Mouse (Mus musculus) left cerebral cortex, postnatal 4 days (tissue): ENCODE data around the gene Pnlip. TPM values are rescaled to one million over a fixed set of nuclear protein-coding genes. Genes with fewer than 3 reads are reported as not detected.
A peak's percentile ranks its signal among the peaks of the same experiment; 100 is the strongest.

Source experiments
- DNase-seq: peaks from one replicate; pipeline ENCODE4 v3.0.0-alpha.2; 2022
- intact Hi-C: fragments of 180-260 bp; cut with DNase I; formaldehyde crosslinking; loops from one replicate; pipeline ENCODE4 v1.15.1; 2025
- total RNA-seq, 2 experiments: library from RNA; stranded (reverse); gene quantifications; 2 replicates each; pipeline ENCODE4 v1.2.3; 2021

Pnlip gene
- total RNA-seq = 1 to 10 TPM; 3.0 to 4.6 TPM

DNA sequence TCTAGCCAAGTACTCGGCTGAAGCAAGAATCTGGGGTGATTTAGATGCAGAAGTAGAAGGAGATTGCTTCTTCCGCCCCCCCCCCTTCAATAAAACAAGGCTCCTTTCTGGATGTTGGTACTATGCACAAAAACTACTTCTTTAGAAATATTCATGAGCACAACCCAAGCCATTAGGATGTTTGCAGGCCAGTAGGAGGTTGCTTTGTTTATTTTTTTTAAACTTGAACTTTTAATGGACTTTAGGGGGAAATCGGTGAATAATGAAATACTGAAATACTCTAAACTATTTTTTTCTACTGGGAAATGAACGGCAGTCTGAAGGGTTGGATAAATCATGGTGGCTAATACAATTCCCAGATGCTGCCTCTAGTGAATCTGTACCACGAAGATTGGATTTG, at the start of gene Pnlip:
TSS of gene Pnlip (plus strand) at position 301 of the 400 bp plus-strand sequence.
- no peak for DNase-seq
- intact Hi-C loops = no loop called here

DNA sequence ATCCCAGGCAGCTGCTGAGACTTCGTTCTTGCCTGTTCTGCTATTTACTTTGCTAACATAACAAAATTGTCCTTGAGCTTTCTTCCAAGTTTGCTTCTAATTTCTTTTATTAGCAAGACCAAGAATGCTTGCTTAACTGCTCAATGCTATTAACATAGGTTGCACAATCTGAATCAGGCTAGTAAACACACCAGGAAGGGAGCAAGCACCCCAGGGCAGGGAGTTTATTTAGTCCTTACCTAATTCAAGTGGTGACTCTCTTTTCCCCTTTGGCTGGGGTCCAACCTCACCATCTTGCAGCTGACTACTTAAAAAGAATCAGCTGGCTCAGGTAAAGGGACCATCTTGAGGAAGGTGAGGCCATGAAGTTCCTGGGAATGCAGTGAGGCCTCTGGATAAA, 42.6 kb upstream of the Pnlip start:
- intact Hi-C loops = no loop called here

DNA sequence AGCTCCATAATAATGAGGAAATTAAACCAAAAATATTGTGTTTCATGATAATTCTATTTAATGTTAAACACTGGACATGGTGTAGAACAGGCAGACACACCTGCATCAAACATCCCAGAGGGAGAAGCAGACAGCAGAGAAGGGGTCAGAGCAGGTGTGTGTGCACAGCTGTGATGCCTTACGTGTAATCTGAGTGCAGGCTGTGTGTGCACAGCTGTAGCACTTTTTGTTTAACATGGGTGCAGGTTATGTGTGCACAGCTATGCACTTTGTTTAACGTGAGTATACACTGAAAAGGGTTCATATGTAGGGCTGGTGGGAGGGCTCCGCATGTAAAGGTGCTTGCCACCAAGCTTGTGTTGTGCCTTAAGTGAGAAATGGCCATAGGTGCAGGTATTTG, 39.6 kb upstream of the Pnlip start:
- no peak for DNase-seq
- intact Hi-C loops = no loop called here

More for the DNA sequence above, 42.6 kb upstream of the Pnlip start:
- no peak for DNase-seq

DNA sequence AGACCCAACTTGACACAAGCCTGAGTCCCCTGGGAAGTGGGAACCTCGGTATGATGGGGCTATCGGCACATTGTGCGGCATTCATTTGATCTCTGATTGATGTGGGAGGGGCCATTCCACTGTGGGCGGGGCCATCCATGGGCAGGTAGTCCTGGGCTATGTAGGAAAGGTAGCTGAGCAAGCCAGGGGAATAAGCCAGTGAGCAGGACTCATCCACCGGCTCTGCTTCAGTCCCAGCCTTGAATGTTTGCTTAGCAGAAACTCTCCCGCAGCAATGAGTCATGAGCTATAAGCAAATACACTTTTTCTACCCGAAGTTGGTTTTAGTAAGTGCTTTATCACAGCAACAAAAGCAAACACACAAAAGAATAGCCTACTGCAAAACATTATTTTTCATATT, 35.7 kb upstream of the Pnlip start:
- intact Hi-C loops = no loop called here

DNA sequence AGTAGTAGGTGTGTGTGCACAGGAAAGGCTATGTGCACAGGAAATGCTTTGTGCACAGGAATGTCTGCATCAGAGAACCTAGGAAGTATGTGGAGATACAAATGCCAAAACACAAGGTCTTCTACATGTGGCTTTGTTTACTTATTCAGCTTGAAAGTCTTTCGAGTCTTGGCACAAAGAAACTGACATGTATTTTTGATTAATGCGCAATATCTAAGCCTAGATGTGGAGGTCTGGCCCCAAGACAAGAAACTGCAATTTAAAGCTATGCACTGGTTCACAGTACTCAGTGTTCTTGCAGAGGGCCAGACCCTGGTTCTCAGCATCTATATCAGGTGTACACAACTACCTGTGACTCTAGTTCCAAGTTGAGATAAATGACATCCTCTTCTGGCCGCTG, 31.6 kb upstream of the Pnlip start:
- no peak for DNase-seq
- intact Hi-C loops = no loop called here

More for the DNA sequence above, 35.7 kb upstream of the Pnlip start:
- DNase-seq = no peak

DNA sequence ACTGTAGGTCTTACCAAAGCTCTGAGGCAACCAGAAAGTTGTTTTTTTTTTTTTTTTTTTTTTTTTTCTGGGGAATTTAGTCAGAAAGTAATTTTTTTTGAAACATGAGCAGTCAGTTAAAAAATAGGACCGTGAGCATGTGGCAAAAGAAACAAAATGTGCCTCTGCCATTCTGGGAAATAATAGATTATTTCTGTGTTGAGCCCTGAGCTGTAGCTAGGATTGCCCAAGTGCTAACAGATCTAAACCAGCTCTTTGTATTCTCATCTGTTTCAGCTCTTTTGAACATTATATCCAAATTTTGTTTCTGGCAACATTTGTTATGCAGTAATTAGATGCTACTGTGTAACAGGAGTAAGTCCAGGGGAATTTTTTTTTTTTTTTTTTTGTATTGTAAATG, 30.7 kb upstream of the Pnlip start:
- DNase-seq = no peak
- intact Hi-C loops = no loop called here

DNA sequence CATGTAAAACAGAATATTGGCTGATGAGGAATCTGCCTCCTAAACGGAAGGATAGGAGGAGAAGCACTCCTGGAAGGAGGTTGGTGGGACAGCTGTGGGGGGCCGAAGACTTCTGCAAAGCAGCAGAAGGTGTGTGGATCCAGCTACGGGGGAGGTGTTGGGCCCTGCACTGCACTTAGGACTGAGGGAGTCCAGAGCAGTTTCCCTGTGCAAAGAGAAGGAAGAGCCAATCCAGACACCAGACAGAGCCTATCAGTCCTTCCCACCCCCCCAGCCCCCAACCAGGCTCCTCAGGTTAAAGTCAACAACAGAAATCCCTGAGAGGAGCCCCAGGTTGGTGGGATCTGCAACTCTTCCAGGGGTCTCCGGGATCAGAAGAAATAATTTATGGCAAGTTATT, 27.5 kb upstream of the Pnlip start:
- intact Hi-C loops = no loop called here
- no peak for DNase-seq

DNA sequence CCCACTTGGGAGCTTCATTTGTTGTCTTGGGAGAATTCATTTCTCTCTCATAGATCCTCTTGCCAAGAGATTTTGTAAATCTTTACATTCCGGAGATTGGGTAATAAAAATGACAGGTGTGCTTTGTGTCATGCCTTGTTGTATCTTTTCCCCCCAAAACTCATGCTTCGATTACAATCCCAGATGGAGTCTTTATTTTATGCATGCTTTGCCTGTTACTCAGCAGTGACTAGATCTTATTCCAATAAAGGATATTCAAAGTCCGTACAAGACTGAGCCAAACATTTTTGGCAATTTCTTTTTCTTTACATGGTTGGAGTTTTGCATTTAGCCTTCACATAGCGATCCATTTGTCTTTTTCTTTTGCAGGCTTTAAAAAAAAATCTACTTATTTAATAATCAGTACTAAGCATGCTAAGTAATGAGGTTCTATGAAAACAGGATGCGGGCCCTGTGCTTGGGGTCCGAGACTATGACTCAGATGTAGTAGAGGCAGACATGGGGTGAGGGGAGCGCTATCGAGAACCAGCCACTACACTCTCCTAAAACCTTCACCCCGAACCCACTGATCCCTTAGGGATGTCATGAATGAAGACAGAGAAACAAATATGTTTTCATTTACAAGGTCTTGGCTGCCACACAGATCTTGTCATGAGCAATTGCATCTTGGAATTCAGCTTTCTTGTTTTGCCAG, 26.9 kb upstream of the Pnlip start:
- no peak for DNase-seq
- intact Hi-C loops = no loop called here

DNA sequence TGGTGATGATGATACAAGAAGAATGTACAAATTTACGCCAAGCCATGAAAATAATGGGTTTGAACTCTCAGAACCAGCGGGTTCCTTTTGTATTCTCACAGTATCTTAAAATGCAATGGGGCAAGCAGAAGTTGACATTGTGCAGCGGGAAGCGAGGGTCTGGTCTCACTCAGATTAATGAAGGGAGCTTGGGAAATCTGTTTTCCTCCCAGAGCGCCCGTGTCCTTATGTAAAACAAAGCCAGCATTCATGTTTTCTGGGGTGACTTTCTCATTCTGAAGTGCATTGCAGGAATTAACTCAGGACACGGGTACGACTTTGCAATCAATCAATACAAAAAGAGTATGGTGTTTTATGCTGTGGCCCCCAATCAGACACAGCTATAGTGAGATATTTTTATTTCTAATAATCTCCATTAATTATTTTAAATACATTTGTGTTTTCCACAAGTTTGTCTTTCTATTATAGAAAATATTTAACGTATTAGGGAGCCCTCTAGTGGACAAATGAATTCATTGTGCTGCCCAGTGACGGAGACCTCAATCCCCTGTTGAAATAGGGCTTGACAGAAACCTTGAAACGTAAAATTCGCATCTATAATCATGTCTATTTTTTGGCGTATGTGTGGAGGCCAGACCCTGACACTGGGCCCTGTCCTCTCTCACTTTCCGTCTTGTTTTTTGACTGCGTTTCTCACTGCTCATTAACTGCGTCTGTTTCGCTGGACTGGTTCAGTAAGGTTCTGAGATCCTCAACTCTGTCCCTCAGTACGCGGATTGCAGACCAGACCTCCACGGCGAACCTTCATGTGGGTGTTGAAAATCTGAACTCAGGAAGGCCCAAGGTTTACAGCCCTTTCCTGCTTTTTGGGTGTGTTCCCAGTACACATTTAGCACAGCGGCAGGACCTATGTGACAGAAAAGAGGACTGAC, 24.6 kb upstream of the Pnlip start:
- DNase-seq = no peak
- intact Hi-C loops = no loop called here

DNA sequence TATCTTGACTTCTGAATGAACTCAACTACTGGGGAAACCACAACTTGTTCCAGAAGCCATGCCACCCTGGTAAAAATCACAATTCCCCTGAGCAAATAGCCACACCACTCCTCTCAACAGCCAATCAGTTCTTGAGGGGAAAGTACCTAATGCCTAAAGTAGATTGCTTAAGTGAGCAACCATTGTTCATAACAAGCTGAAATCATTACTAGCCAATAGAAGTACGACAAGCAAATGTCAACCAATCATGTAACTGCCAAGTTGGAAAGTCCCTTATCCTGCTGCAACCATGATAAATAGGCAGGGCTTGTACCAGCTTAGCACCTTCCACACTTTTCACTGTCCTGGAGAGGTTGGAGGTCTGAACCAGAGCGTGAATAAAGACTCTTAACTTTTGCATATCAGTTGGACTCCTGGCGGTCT, 22.9 kb upstream of the Pnlip start:
- no peak for DNase-seq
- intact Hi-C loops = no loop called here

DNA sequence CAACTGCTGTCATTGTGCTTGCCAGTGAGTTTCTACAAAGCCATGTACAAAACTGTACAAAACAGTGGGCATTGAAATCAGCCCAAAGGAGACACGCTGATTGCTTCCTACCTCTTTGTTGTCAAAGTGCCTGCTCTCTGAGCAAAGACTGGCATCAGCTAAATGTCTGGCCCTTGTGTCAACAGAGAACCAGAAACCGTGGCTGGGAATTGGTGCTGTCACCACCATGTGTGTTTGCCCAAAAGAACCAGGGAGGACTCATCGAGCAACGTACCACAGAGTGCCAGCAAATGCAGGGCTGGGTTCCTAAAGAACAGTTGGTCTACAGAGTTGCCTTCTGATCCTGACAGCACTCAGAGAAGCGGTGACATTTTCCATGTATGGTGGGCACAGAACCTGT, 2.3 kb upstream of the Pnlip start:
- no peak for DNase-seq

DNA sequence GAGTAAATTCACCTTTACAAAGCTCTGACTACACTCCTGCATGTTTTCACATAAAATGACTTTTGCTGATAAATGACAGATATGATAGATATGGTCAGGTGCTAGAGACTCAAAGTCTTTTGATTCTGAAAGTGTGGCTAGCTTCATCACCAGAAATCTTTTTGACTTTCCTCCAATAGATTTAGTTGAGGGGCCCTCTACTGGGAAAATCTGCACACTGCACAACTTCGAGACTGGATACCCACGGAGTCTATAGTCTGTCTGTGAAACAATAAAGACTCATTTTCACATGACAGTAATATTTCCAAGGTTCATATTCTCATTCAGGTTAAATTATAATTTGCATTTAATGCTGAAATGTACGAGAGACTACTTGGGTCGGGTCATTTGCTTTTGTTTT, 9.8 kb downstream of the Pnlip start:
- DNase-seq = no peak
- intact Hi-C loops = no loop called here

More for the DNA sequence above, 2.3 kb upstream of the Pnlip start:
- intact Hi-C loops = no loop called here

DNA sequence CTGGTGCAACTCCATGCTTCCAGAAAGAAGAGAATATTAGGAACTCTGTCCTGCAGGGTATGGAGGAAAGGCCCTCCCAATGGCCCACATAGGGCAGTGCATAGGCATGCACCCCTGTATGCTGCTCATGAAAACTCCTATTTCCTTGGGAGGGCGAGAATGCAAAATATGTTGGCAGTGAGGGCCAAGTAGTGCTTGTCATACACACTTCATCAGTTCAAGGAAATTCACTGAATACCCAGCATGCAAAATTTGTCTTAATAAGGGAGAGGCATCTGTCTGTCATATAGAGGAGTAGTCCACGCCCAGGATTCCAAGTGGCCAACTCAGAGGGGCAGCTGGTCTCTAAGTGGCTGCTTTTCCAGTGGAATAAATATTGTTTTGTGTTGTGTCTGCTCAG, 11.0 kb downstream of the Pnlip start:
- intact Hi-C loops = no loop called here
- DNase-seq = no peak

DNA sequence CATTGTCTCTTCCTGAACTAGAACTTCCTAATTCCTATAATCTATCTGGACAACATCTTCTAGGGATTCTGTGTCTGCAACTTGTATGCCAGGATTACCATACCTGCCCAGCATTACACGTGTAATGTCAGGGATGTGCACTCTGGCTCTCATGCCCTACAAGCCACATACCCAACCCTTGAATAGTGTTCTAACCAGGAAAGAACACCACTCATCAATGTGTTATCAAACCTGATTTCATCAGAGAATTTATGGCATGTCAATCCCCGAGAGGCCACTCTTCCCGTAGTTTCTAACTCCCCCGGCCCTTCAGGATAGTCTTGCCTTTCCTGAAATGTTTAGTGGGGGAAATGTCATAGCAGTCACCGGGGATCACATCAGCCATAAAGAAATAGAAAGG, 12.6 kb downstream of the Pnlip start:
- DNase-seq = no peak
- intact Hi-C loops = no loop called here

DNA sequence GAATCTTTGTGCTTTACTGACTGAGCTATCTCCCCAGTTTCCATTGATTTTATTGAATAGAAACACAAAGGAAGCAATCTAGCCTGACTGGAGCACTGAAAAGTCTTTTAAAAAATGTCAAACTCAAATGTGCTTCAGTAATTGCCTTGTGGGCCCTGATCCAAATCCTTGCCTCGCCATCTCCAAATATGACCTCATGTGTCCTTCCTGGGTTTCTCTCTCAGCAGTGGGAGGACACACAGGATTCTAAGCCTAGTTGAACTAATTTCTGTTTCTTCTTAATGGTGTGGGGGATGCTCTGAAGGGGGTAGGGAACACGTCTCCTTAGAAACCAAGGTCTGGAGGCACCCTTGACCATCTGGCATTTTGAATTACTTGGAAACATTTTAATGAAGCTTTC, 22.3 kb downstream of the Pnlip start:
- intact Hi-C loops = no loop called here
- DNase-seq = peak; percentile 30

DNA sequence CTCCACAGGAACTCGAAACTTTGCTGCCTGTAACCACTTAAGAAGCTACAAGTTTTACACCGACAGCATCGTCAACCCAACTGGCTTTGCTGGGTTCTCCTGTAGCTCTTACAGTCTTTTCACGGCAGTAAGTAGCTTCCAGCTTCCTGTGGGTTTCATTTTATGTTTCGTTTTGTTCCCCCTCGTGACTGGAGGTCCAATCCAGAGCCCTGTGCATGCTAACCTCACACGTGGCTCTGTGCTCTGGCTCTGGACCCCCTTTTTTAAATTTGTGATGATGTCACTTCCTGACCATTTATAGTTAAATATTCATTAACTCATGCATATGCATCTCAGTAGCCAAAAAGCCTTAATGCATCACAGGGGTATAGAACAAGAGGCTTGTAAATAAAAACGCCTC, 24.8 kb downstream of the Pnlip start:
- intact Hi-C loops = no loop called here
- no peak for DNase-seq

DNA sequence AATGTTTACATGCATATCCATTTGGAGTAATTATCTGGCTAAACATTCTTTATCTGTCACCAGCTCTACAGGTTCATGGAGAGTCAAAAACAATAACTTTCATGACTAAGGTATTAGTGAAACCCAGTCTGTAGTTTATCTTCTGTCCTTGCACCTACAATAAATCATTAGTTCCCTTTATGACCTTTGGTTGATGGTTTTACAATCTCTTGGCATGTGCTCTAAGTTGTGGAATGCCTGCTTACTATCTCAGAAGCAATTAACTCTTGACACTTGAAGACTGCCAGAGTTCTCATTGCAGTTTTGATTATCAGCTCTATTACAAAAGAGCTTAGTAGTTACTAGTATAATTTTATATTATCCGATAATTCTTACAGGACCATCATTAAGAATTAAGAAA, 36.6 kb downstream of the Pnlip start:
- no peak for DNase-seq
- intact Hi-C loops = no loop called here

DNA sequence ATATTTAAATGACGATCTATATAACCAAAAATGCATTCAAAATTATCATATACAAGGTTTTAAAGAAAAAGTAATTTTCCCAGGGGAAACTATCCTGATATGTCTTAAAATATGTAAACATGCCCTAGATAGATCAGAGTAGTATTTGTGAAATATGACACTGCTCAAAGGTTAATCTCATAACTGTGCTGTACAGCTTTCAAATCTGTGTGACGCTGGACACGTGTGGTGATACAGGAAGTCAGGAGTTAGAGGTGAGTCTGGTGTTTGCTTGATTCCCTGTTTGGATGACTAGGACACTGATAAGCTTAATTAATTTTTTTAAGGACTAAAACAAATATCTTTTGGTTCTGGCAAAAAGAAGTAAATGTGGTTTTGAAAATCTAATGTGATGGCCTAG, 43.0 kb downstream of the Pnlip start:
- DNase-seq = no peak
- intact Hi-C loops = no loop called here

DNA sequence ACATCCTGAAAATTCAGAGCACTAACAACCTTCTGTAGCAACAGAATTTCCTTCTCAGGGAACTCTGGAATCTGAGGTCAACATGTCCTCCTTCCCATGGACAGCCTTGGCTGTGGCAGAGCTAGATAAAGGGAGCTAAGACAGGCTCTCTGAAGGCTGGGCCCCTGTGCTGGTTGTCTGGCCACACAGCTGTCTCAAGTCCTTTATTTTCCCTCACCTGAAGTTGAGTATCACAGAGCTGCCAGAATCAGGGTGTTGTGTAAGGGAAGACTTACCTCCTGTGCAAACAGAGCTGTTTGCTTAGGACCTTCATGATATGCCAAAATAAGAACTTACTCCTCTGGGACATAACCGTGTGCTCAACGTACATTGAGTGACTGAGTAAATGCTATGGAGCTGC, 43.9 kb downstream of the Pnlip start:
- DNase-seq = no peak
- intact Hi-C loops = no loop called here

DNA sequence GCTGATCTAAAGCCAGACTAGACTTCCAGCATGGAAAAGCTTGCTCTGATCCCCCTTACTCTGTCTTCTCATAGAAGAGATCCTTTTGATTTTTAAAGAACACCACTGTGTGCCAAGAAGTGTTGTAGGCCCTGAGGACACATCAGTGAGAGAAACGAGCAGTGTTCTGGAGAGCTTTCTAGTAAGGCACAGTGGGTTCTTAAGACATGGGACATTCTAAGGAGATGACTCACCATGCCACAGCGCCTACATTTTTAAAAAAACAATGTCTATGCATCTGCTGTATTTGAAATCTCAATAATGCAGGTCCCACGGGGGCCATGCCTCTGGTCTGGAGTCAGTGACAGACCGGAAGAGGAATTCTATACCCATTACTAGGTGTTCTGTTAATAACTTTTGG, 52.3 kb downstream of the Pnlip start:
- intact Hi-C loops = no loop called here
- DNase-seq = no peak

DNA sequence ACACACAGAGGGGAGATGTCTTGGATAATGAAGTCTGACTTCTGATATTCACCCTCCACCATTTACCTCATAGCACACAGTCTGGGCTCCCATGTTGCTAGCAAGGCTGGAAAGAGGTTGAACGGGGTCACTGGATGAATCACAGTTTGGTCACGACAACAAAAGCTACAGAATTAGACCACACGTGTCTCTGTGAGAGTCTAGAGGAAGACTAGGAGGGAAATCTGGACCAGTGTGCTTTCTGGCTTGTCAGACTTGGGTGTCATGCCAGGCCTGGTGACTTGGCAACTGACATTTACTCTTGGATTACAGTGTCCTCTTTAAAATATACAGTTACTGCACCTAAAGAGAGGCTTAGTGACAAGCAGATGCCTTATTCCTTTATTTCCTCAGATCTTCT, 56.3 kb downstream of the Pnlip start:
- intact Hi-C loops = no loop called here
- no peak for DNase-seq

DNA sequence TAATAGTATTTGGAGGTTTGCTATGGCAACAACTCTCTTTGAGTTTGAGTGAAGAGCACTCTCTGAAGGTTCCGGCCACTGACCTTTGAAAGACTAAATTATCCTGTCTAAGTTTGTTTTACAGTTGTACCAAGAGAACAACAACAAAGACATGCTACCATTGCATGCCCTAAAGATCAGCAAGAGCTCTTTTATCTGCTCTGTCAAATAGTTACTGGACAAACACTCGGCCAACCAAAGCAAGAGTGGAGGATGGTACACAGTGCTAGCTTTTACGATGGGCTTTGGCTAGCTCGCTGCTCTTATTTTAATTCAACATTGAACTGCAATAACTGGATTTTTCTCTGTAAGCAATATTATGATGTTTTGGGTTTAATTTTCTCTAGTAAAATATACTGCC, 65.6 kb downstream of the Pnlip start:
- intact Hi-C loops = no loop called here
- no peak for DNase-seq
